Mouse (Mus musculus) liver, embryonic 12.5 days (tissue): ENCODE results near the gene Ppm1n. TPM values are rescaled to one million over a fixed set of nuclear protein-coding genes. Genes with fewer than 3 reads are reported as not detected.

ENCODE experiments used
- ATAC-seq: fragments of 200-750 bp; cut with Nextera tagmentation; 2 replicates; pipeline ENCODE4 v1.8.0; 2017; ENCODE audit warnings: moderate number of reproducible peaks, mild to moderate bottlenecking, moderate library complexity
- H3K27ac ChIP-seq: fragments of 300-500 bp; sonication (generic); 2 replicates; pipeline ENCODE4 v1.5.1; 2016; ENCODE audit warnings: mild to moderate bottlenecking
- H3K27me3 ChIP-seq: fragments of 300-500 bp; sonication (generic); replicated peaks from 2 replicates; pipeline ENCODE4 v1.6.1; 2016; ENCODE audit warnings: mild to moderate bottlenecking, moderate library complexity
- H3K36me3 ChIP-seq: fragments of 300-500 bp; sonication (generic); 2 replicates; pipeline ENCODE4 v1.6.1; 2016; ENCODE audit warnings: mild to moderate bottlenecking, moderate library complexity
- H3K4me1 ChIP-seq: fragments of 300-500 bp; sonication (generic); 2 replicates; pipeline ENCODE4 v1.6.1; 2016
- H3K4me2 ChIP-seq: fragments of 300-500 bp; sonication (generic); 2 replicates; pipeline ENCODE4 v1.6.1; 2016; ENCODE audit warnings: mild to moderate bottlenecking, moderate library complexity
- H3K4me3 ChIP-seq: fragments of 300-500 bp; sonication (generic); 2 replicates; pipeline ENCODE4 v1.5.1; 2016; ENCODE audit warnings: mild to moderate bottlenecking, moderate library complexity
- H3K9ac ChIP-seq: fragments of 300-500 bp; sonication (generic); 2 replicates; pipeline ENCODE4 v1.6.1; 2016; ENCODE audit warnings: mild to moderate bottlenecking, moderate library complexity
- H3K9me3 ChIP-seq: fragments of 300-500 bp; sonication (generic); replicated peaks from 2 replicates; pipeline ENCODE4 v1.6.1; 2016; ENCODE audit warnings: mild to moderate bottlenecking, moderate library complexity
- WGBS: fragments of 180-500 bp; shearing (Covaris S2); methylation state at CpG from one replicate; pipeline ENCODE4 v1.1.7; 2016; ENCODE audit not compliant: insufficient replicate concordance; 5-methylcytosine and 5-hydroxymethylcytosine counted together
- polyA plus RNA-seq: library from polyadenylated mRNA; unstranded; fragments of >200 nt; fragmentation: Nextera tagmentation; extraction: Ambion mirVana; gene quantifications from 2 replicates; pipeline ENCODE4 v1.2.1, GENCODE M21; 2016

Ppm1n gene
- polyA plus RNA-seq, 1 experiment from 2014 or later, result not detected

DNA sequence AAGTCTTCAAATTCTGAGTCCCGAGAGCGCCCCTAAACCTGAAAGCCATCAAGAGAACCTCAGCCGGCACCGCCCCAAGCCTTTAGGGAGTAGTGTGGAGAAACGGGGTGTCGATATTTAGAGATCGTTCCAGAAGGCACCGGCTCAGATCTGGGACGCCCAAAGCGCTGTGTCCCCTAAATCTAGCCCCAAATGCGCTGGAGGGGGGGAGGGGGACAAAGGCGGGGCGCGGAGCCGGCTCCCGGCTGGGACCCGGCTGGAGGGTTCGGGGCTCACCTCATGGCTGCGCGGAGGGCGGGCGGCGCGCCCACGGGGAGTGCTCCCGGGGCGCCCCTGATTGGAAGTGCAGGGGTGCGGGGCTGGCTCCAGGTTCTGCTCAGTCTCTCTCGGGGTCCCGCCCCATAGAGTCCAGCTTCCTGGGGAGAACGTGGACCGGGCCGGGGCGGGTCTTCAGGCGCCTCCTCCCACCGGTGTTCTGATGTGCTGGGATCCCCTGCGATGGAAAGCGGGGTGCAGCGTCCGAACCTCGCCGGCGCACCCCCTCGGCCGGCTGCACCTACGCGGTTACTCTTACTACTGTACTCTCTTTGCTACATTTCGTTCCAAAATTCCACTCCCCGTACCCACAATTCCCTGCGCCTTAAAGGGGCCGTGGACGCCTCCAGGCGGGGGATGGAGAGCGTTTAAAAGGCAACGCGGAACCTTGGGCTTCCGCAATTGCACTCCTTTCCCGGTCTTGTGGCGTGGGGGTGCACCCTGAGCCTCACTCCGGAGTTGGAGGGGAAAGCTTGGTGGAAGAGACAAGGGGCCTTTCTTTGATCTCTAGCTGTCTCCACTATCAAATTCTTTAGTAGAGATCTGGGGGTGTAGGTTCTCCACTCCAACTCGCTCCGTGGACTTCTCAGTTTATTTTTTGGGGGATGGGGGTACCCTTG lies 8.4 kb downstream of the Ppm1n start, which contains the start of gene Vasp:
Gene Vasp (minus strand): TSS at position 580 of the 935 bp plus-strand sequence.
- Histone ChIP-seq H3K36me3 (peaks cover 16% of the 10 kb centered on the region), H3K4me2 (peak within 1 kb of the TSS; percentile 99), H3K27me3 (0 out of 2 replicates have a peak, but pooled peaks cover 7% of the 10 kb centered on the region), H3K9ac (peak within 1 kb of the TSS; percentile 92), H3K27ac (peak within 1 kb of the TSS; percentile 97), H3K4me3 (peak within 1 kb of the TSS; percentile 93), H3K4me1 (peaks cover 61% of the 10 kb centered on the region), H3K9me3 (no peaks in the 10 kb centered on the region)
- peak; percentile 74 for ATAC-seq
- under 1% methylated on average over 61 of the region's 62 CpGs for WGBS

- peak overlapping the region; percentile 97 for H3K27ac ChIP-seq
- WGBS, result 0% methylated on average over 21 of the region's 21 CpGs
- ATAC-seq, result no peak
- H3K9me3 ChIP-seq, result no peaks in the 10 kb centered on the region
- peaks cover 69% of the 10 kb centered on the region for H3K4me1 ChIP-seq
- H3K27me3 ChIP-seq, result 0 out of 2 replicates have a peak, but pooled peaks cover 7% of the 10 kb centered on the region
- peak overlapping the region; percentile 99 for H3K4me2 ChIP-seq
- H3K4me3 ChIP-seq, result peak overlapping the region; percentile 93
- peak overlapping the region; percentile 92 for H3K9ac ChIP-seq
- peaks cover 25% of the 10 kb centered on the region for H3K36me3 ChIP-seq
Measured at GRCm38 (mm10) chr7:19270509-19271237, 9.2 kb downstream of the Ppm1n start.

DNA sequence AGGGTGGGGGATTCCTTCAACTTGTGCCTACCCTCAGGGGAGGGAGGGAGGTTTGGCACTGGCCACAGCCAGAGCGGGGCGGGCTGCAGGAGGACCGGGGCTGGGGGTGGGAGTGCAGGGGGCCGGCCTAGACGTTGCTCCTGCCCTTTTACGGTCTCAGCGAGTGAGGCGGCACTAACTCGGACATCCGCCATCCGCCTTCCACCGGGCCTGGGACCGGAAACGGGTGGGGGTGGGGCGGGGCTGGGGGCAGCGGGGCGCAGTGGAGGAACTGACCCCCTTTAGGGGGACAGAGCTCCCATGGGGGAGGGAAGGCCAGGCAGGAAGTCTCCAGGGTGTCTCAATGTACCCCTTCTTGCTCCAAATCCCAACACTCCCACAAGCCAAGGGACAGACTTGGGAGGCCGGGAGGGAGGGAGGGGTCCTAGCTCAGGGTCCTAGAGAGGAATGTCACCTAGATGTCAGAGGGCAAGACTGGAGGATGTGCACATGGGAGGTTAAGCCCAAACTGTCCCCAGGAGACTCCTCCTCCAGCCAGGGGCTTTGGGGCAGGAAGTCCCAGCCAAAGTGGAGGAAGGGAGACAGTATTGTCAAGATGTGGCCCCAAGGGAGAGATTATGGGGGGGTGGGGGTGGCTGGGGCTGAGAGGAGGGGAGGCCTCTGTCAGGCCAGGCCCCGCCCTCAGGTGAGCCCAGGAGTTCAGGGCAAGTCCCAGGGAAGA lies 10.0 kb downstream of the Ppm1n start:
- 2% methylated on average over 19 of the region's 19 CpGs for WGBS
- Histone ChIP-seq H3K4me2 (peak overlapping the region; percentile 99), H3K9me3 (no peaks in the 10 kb centered on the region), H3K27me3 (0 out of 2 replicates have a peak, but pooled peaks cover 4% of the 10 kb centered on the region), H3K36me3 (peaks cover 26% of the 10 kb centered on the region), H3K9ac (peak overlapping the region; percentile 92), H3K4me3 (peak overlapping the region; percentile 93), H3K27ac (peak overlapping the region; percentile 97), H3K4me1 (peaks cover 77% of the 10 kb centered on the region)
- ATAC-seq, result peak; percentile 11

DNA sequence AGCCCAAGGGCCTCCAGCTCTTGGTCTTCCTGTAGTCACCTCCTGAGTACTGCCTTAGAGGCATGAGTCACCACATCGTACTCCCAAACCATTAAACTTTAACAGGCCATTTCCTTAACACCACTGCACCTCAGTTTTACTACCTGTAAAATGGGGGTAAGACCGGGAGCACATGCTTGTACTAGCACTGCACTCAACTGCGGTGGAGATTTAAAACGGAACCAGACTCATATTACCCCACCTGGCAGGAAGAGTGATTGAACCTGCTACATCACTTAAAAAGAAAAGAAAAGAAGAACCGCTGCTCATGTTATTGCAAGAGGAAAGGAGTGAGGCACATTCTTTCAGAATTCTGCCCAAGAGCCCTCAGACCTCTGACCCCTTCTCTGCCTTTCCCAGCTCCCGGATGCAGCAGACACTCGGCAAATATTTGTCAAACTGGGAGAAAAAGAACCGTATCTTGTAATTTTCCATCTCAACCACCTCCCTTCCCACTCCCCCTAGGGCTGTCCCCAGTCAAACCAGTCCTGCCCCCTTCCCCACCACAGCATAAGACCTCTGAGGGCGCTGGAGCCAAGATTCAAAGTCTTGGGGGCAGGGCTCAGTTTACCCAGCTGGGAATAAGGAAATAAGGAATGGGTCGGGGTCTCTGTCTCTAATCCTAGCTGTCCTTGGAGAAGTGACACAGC lies 10.7 kb downstream of the Ppm1n start:
- Histone ChIP-seq H3K27ac (peak overlapping the region; percentile 97), H3K27me3 (no peaks in the 10 kb centered on the region), H3K4me3 (peak overlapping the region; percentile 93), H3K4me1 (peaks cover 84% of the 10 kb centered on the region), H3K36me3 (peaks cover 34% of the 10 kb centered on the region), H3K9me3 (no peaks in the 10 kb centered on the region), H3K9ac (peak overlapping the region; percentile 92), H3K4me2 (peak overlapping the region; percentile 99)
- WGBS, result 31% methylated on average over 10 of the region's 10 CpGs
- no peak for ATAC-seq

DNA sequence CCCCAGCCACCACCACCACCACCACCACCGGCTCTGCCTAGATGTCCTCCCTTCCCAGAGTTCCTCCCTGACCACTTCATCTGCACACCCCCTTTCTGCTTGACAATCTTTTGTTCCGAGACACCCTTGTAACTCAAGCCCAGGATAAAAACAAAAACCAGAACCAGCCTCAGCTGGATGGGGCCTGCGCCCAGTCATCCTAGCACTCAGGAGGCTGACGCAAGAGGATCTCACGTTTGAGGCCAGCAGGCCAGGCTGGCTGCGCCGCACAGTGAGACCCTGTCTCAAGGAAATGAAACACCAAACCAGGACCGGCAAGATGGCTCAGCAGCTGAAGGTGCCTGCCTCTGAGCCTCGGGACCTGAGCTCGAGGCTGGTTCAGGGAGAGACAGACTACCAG lies 12.8 kb downstream of the Ppm1n start:
- Histone ChIP-seq H3K27ac (peak overlapping the region; percentile 97), H3K4me1 (peaks cover 74% of the 10 kb centered on the region), H3K36me3 (peaks cover 54% of the 10 kb centered on the region), H3K27me3 (no peaks in the 10 kb centered on the region), H3K4me3 (no peak overlapping the region), H3K4me2 (peak overlapping the region; percentile 73), H3K9ac (peak overlapping the region; percentile 64), H3K9me3 (no peaks in the 10 kb centered on the region)
- no peak for ATAC-seq
- 42% methylated on average over 10 of the region's 10 CpGs for WGBS

DNA sequence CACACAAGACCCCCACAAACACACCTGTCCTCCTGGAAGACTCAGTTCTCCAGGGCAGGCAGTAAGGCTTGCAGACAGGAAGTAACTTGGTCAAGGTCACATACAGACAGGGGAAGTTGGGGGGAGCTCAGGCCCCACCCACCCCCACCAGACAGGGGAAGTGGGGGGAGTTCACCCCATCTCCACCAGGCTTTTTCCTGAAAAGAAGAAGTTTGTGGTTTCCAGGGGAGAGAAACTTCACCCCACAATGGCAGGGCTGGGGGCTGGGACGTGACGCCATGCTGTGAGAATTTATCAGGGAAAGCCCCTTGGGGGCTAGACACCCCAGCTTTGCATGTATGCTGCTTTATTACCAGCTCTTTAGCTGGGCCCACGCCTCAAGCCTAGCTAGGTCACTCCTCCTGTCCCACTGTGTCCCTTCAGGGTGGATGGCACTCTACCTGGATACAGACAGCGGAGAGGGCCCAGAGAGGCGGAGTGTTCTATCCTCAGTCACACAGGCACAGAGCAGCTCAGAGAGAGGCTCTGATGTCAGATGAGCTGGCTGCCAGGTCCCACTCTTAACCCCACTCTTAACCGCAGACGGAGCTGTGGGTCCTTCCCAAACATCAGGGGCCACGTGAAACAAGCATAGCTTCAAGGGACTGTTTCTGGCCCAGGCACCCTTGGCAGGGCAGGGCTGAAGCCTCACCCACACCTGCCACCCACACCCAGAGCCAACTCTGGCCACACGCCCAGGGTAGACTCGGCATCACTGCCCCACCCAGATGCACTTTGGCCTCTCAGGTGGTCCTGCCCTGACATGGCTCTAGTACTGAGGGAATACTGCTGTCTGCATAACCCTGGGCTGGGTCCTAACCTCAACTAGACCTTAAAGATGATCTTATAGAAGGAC lies 13.7 kb downstream of the Ppm1n start:
- Histone ChIP-seq H3K4me1 (peaks cover 80% of the 10 kb centered on the region), H3K4me2 (peak overlapping the region; percentile 73), H3K27me3 (no peaks in the 10 kb centered on the region), H3K4me3 (peak overlapping the region; percentile 36), H3K27ac (peak overlapping the region; percentile 97), H3K36me3 (peaks cover 63% of the 10 kb centered on the region), H3K9ac (peak overlapping the region; percentile 64), H3K9me3 (no peaks in the 10 kb centered on the region)
- 0 out of 2 replicates have a peak, but pooled peaks have one; percentile 0 for ATAC-seq
- 45% methylated on average over 10 of the region's 10 CpGs for WGBS

GRCm38 (mm10) chr7:19265147-19265546 lies 14.7 kb downstream of the Ppm1n start:
- H3K9me3 ChIP-seq, result no peaks in the 10 kb centered on the region
- H3K27me3 ChIP-seq, result no peaks in the 10 kb centered on the region
- WGBS, result 18% methylated on average over 7 of the region's 7 CpGs
- peaks cover 81% of the 10 kb centered on the region for H3K4me1 ChIP-seq
- peak overlapping the region; percentile 64 for H3K9ac ChIP-seq
- peak overlapping the region; percentile 73 for H3K4me2 ChIP-seq
- H3K27ac ChIP-seq, result peak overlapping the region; percentile 97
- peaks cover 73% of the 10 kb centered on the region for H3K36me3 ChIP-seq
- ATAC-seq, result peak; percentile 85
- H3K4me3 ChIP-seq, result peak overlapping the region; percentile 36

- Histone ChIP-seq H3K9me3 (no peaks in the 10 kb centered on the region), H3K4me3 (peak overlapping the region; percentile 41), H3K9ac (0 out of 2 replicates have a peak overlapping the region, but pooled peaks have one; percentile 50), H3K27ac (peak overlapping the region; percentile 82), H3K27me3 (no peaks in the 10 kb centered on the region), H3K36me3 (peaks cover 88% of the 10 kb centered on the region), H3K4me2 (peak overlapping the region; percentile 63), H3K4me1 (peaks cover 49% of the 10 kb centered on the region)
- ATAC-seq, result no peak
- 64% methylated on average over 3 of the region's 3 CpGs for WGBS
Measured at GRCm38 (mm10) chr7:19258336-19258735, 21.5 kb downstream of the Ppm1n start.

- Histone ChIP-seq H3K36me3 (peaks cover 79% of the 10 kb centered on the region), H3K27ac (peak overlapping the region; percentile 82), H3K9me3 (no peaks in the 10 kb centered on the region), H3K4me2 (peak overlapping the region; percentile 63), H3K9ac (peak overlapping the region; percentile 50), H3K4me3 (peak overlapping the region; percentile 41), H3K4me1 (peaks cover 52% of the 10 kb centered on the region), H3K27me3 (no peaks in the 10 kb centered on the region)
- 31% methylated on average over 11 of the region's 11 CpGs for WGBS
- ATAC-seq, result peak; percentile 95
Measured at GRCm38 (mm10) chr7:19257390-19258022, 22.4 kb downstream of the Ppm1n start.

DNA sequence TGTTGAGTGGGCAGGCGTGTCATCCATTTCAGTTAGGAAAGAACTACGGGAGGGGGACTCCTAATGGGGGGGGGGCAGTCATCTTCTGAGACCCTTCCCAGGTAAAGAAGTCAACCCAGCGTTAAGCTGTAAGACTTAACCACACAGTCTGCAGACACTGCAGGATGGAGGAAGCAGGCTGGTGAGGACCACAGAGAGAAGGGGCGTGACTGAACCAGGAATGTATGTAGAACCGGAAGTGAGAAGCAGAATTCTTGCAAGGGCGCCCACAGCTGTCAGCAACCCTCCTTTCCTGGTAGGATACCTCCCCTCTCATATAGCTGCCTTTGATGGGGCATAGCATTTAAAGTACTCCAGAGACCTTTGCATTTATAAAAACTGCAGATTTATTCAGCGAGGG lies 23.3 kb downstream of the Ppm1n start:
- no peak for ATAC-seq
- peaks cover 70% of the 10 kb centered on the region for H3K36me3 ChIP-seq
- WGBS, result 74% methylated on average over 7 of the region's 7 CpGs
- H3K27me3 ChIP-seq, result no peaks in the 10 kb centered on the region
- 0 out of 2 replicates have a peak overlapping the region, but pooled peaks have one; percentile 52 for H3K27ac ChIP-seq
- H3K4me3 ChIP-seq, result no peak overlapping the region
- H3K9ac ChIP-seq, result no peak overlapping the region
- H3K4me1 ChIP-seq, result peaks cover 49% of the 10 kb centered on the region
- H3K4me2 ChIP-seq, result no peak overlapping the region; the same call in 1 of the 2 replicates
- H3K9me3 ChIP-seq, result no peaks in the 10 kb centered on the region
